Mouse (Mus musculus): ENCODE measurements around the gene Aacs. TPM values are rescaled to one million over a fixed set of nuclear protein-coding genes. Genes with fewer than 3 reads are reported as not detected.

The Aacs gene
- polyA plus RNA-seq, 1 experiment: 58.6 TPM

- H3K4me1 ChIP-seq (ENCODE audit: control insufficient read depth, insufficient read depth, low read length): no peaks in the 10 kb centered on the region; the same call in 1 of the 2 replicates
- WGBS: 69% methylated on average over 3 of the region's 3 CpGs
- H3K4me3 ChIP-seq (replicated peaks; ENCODE audit: extremely low read depth, low read depth, low read length): no peak overlapping the region
- TF ChIP-seq CTCF (IDR thresholded peaks at IDR 0.05; ENCODE audit: insufficient read depth, low read length): no peak
- no peak for TF ChIP-seq POLR2A (IDR thresholded peaks at IDR 0.05; ENCODE audit: borderline replicate concordance, extremely low read depth, low read depth, low read length)
- no peak for DNase-seq
Observed at GRCm38 (mm10) chr5:125460574-125460973, 15.0 kb upstream of the Aacs start.

- peak; percentile 44 for DNase-seq
- no peaks in the 10 kb centered on the region; the same call in 1 of the 2 replicates for H3K4me1 ChIP-seq (ENCODE audit: control insufficient read depth, insufficient read depth, low read length)
- no peak overlapping the region for H3K4me3 ChIP-seq (replicated peaks; ENCODE audit: extremely low read depth, low read depth, low read length)
- TF ChIP-seq POLR2A (IDR thresholded peaks at IDR 0.05; ENCODE audit: borderline replicate concordance, extremely low read depth, low read depth, low read length): no peak
- peak; percentile 73 for TF ChIP-seq CTCF (IDR thresholded peaks at IDR 0.05; ENCODE audit: insufficient read depth, low read length)
- WGBS: 31% methylated on average over 10 of the region's 10 CpGs
Observed at GRCm38 (mm10) chr5:125461868-125462445, 13.7 kb upstream of the Aacs start.

GRCm38 (mm10) chr5:125465192-125465591 is 10.4 kb upstream of the Aacs start:
- no peaks in the 10 kb centered on the region; the same call in 1 of the 2 replicates for H3K4me1 ChIP-seq (ENCODE audit: control insufficient read depth, insufficient read depth, low read length)
- TF ChIP-seq POLR2A (IDR thresholded peaks at IDR 0.05; ENCODE audit: borderline replicate concordance, extremely low read depth, low read depth, low read length) (no peak), CTCF (IDR thresholded peaks at IDR 0.05; ENCODE audit: insufficient read depth, low read length) (no peak)
- H3K4me3 ChIP-seq (replicated peaks; ENCODE audit: extremely low read depth, low read depth, low read length): peak overlapping the region; percentile 34
- DNase-seq: no peak
- 28% methylated on average over 7 of the region's 7 CpGs for WGBS

GRCm38 (mm10) chr5:125465701-125466106 is 9.9 kb upstream of the Aacs start:
- Histone ChIP-seq H3K4me3 (replicated peaks; ENCODE audit: extremely low read depth, low read depth, low read length) (peak overlapping the region; percentile 62), H3K4me1 (ENCODE audit: control insufficient read depth, insufficient read depth, low read length) (no peaks in the 10 kb centered on the region; the same call in 1 of the 2 replicates)
- TF ChIP-seq CTCF (IDR thresholded peaks at IDR 0.05; ENCODE audit: insufficient read depth, low read length) (no peak), POLR2A (IDR thresholded peaks at IDR 0.05; ENCODE audit: borderline replicate concordance, extremely low read depth, low read depth, low read length) (peak; percentile 54; the same call in 1 of the 2 replicates)
- under 1% methylated on average over 25 of the region's 25 CpGs for WGBS
- peak; percentile 88 for DNase-seq

GRCm38 (mm10) chr5:125466483-125466882 is 9.1 kb upstream of the Aacs start:
- TF ChIP-seq POLR2A (IDR thresholded peaks at IDR 0.05; ENCODE audit: borderline replicate concordance, extremely low read depth, low read depth, low read length) (no peak), CTCF (IDR thresholded peaks at IDR 0.05; ENCODE audit: insufficient read depth, low read length) (no peak)
- no peaks in the 10 kb centered on the region; the same call in 1 of the 2 replicates for H3K4me1 ChIP-seq (ENCODE audit: control insufficient read depth, insufficient read depth, low read length)
- no peak for DNase-seq
- no peak overlapping the region for H3K4me3 ChIP-seq (replicated peaks; ENCODE audit: extremely low read depth, low read depth, low read length)
- 75% methylated on average over 5 of the region's 5 CpGs for WGBS

- TF ChIP-seq POLR2A (IDR thresholded peaks at IDR 0.05; ENCODE audit: borderline replicate concordance, extremely low read depth, low read depth, low read length) (no peak), CTCF (IDR thresholded peaks at IDR 0.05; ENCODE audit: insufficient read depth, low read length) (no peak)
- WGBS: 81% methylated on average over 14 of the region's 14 CpGs
- no peak for DNase-seq
- Histone ChIP-seq H3K4me3 (replicated peaks; ENCODE audit: extremely low read depth, low read depth, low read length) (no peak overlapping the region), H3K4me1 (ENCODE audit: control insufficient read depth, insufficient read depth, low read length) (no peaks in the 10 kb centered on the region; the same call in 1 of the 2 replicates)
Observed at GRCm38 (mm10) chr5:125467261-125467660, 8.4 kb upstream of the Aacs start.

- TF ChIP-seq CTCF (IDR thresholded peaks at IDR 0.05; ENCODE audit: insufficient read depth, low read length) (no peak), POLR2A (IDR thresholded peaks at IDR 0.05; ENCODE audit: borderline replicate concordance, extremely low read depth, low read depth, low read length) (no peak)
- Histone ChIP-seq H3K4me3 (replicated peaks; ENCODE audit: extremely low read depth, low read depth, low read length) (no peak overlapping the region), H3K4me1 (ENCODE audit: control insufficient read depth, insufficient read depth, low read length) (no peaks in the 10 kb centered on the region)
- no peak for DNase-seq
- 85% methylated on average over 4 of the region's 4 CpGs for WGBS
Observed at GRCm38 (mm10) chr5:125470713-125471112, 4.9 kb upstream of the Aacs start.

- TF ChIP-seq POLR2A (IDR thresholded peaks at IDR 0.05; ENCODE audit: borderline replicate concordance, extremely low read depth, low read depth, low read length): no peak
- TF ChIP-seq CTCF (IDR thresholded peaks at IDR 0.05; ENCODE audit: insufficient read depth, low read length): no peak
- peaks cover 2% of the 10 kb centered on the region; the same call in 1 of the 2 replicates for H3K4me1 ChIP-seq (ENCODE audit: control insufficient read depth, insufficient read depth, low read length)
- no peak for DNase-seq
- WGBS: 67% methylated on average over 9 of the region's 9 CpGs
- no peak overlapping the region for H3K4me3 ChIP-seq (replicated peaks; ENCODE audit: extremely low read depth, low read depth, low read length)
Observed at GRCm38 (mm10) chr5:125472796-125473475, 2.7 kb upstream of the Aacs start.

GRCm38 (mm10) chr5:125475030-125475429 is 584 bp upstream of the Aacs start:
- 61% methylated on average over 12 of the region's 12 CpGs for WGBS

GRCm38 (mm10) chr5:125476286-125476625 is 642 bp downstream of the Aacs start:
- TF ChIP-seq POLR2A (IDR thresholded peaks at IDR 0.05; ENCODE audit: borderline replicate concordance, extremely low read depth, low read depth, low read length): no peak
- no peak for TF ChIP-seq CTCF (IDR thresholded peaks at IDR 0.05; ENCODE audit: insufficient read depth, low read length)
- H3K4me1 ChIP-seq (ENCODE audit: control insufficient read depth, insufficient read depth, low read length): peaks cover 2% of the 10 kb centered on the region; the same call in 1 of the 2 replicates
- H3K4me3 ChIP-seq (replicated peaks; ENCODE audit: extremely low read depth, low read depth, low read length): peak overlapping the region; percentile 87
- DNase-seq: peak; percentile 31
- WGBS: 18% methylated on average over 5 of the region's 5 CpGs

More at GRCm38 (mm10) chr5:125475030-125475429, 584 bp upstream of the Aacs start:
- TF ChIP-seq CTCF (IDR thresholded peaks at IDR 0.05; ENCODE audit: insufficient read depth, low read length) (no peak), POLR2A (IDR thresholded peaks at IDR 0.05; ENCODE audit: borderline replicate concordance, extremely low read depth, low read depth, low read length) (no peak)
- Histone ChIP-seq H3K4me3 (replicated peaks; ENCODE audit: extremely low read depth, low read depth, low read length) (no peak overlapping the region), H3K4me1 (ENCODE audit: control insufficient read depth, insufficient read depth, low read length) (peaks cover 2% of the 10 kb centered on the region; the same call in 1 of the 2 replicates)
- no peak for DNase-seq
